Mouse (Mus musculus) CD4-positive naive resting alpha-beta T cell, adult 57 days (primary cell): Measurements from ENCODE around the gene Rnf148. TPM values are rescaled to one million over a fixed set of nuclear protein-coding genes. Genes with fewer than 3 reads are reported as not detected.

Source experiments
- total RNA-seq: library from RNA; stranded (reverse); gene quantifications from one replicate; pipeline ENCODE4 v1.2.4, GENCODE M21; 2023

Rnf148 gene
- total RNA-seq: not detected

GRCm38 (mm10) chr6:23655036-23655435, at the start of gene Rnf148:
Rnf148 (minus strand) TSS chr6:23655136.

GRCm38 (mm10) chr6:23650205-23650604, 4.7 kb downstream of the Rnf148 start, which contains the start of gene Rnf133:
Rnf133 (minus strand) TSS chr6:23650305.

Other genes with a start within 250 kb of the Rnf148 start
- gene Rnf133, start 4.8 kb downstream of the Rnf148 start, total RNA-seq: not detected
- gene Cadps2, start 184.3 kb upstream of the Rnf148 start, total RNA-seq: 0.47 TPM